Mouse (Mus musculus): ENCODE measurements around the gene Map3k5. TPM values are rescaled to one million over a fixed set of nuclear protein-coding genes. Genes with fewer than 3 reads are reported as not detected.

Map3k5 gene
- polyA plus RNA-seq, 1 experiment = 1.3 TPM

- TF ChIP-seq GATA1 (IDR thresholded peaks at IDR 0.05; ENCODE audit: borderline replicate concordance, low read length) = no peak
- TF ChIP-seq FLI1 (IDR thresholded peaks at IDR 0.05; ENCODE audit: low read length) = no peak
- peaks cover 17% of the 10 kb centered on the region for H3K9me3 ChIP-seq
- H3K27me3 ChIP-seq (replicated peaks) = no peaks in the 10 kb centered on the region
- H3K4me3 ChIP-seq (replicated peaks) = no peak overlapping the region
- peaks cover 42% of the 10 kb centered on the region for H3K36me3 ChIP-seq (replicated peaks; ENCODE audit: low read length)
- H3K4me1 ChIP-seq = peaks cover 6% of the 10 kb centered on the region
Measured at GRCm38 (mm10) chr10:20018806-20019205, 84.5 kb downstream of the Map3k5 start.

DNA sequence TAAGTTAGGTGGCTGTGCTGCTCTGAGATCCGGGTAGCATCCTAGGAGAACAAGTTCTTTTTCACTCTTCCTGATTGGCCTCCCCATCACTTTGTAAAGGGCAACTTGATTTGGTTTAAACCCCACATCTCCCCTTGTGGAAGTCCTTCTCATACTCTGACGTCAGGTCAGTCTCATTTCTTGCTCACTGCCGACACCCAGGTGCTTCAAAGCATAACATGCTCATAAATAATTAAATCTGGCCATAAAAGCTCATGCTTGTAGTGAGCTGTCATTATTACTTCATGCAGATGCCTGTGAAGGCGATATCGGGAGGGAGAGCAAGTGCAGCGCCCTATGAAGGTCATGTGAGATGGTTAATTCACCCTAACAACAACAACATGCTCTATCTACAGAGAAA lies 87.0 kb downstream of the Map3k5 start:
- Histone ChIP-seq H3K9me3 (peaks cover 17% of the 10 kb centered on the region), H3K4me1 (peaks cover 6% of the 10 kb centered on the region), H3K4me3 (replicated peaks) (no peak overlapping the region), H3K27me3 (replicated peaks) (no peaks in the 10 kb centered on the region), H3K36me3 (replicated peaks; ENCODE audit: low read length) (peaks cover 59% of the 10 kb centered on the region)
- no peak for TF ChIP-seq GATA1 (IDR thresholded peaks at IDR 0.05; ENCODE audit: borderline replicate concordance, low read length)
- TF ChIP-seq FLI1 (IDR thresholded peaks at IDR 0.05; ENCODE audit: low read length) = no peak

DNA sequence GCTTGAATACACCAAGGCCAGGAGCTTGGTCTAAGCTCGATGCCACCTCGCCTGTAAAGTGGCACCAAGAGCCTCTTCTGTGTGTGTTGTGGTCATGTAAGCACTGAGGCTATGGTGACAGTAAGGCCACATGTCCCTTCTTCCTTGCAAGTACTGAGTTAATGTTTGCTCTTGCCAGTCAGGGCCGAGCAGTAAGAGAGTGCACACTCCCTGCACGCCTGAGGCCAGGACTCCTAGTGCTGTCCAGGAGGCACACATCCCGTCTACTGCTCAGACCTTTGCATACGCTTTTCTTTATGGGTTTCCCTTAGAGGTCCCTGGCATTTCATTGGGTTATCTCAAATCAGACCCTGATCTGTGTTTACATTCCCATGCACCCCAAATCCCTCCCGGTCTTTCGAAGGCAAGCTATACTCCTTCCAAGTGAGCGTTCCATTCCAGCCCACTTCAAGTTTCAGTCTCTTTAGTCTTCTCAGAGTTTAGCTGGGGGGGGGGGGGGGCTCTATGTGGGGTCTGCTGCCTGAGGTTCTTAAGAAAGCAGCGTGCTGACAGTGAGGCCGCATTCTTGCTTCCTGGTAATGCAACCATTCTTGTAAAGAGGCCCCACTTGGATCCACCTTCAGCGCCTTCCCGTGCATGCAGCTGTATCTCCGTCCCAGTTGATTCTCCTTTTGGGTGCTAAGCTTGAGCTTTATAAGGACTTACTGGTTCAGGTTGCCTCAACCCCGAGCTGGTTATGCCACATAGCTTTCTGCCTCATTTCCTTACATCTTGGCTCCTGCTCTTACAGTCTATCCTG lies 87.6 kb downstream of the Map3k5 start:
- no peak overlapping the region for H3K4me3 ChIP-seq (replicated peaks)
- no peaks in the 10 kb centered on the region for H3K27me3 ChIP-seq (replicated peaks)
- H3K36me3 ChIP-seq (replicated peaks; ENCODE audit: low read length) = peaks cover 61% of the 10 kb centered on the region
- TF ChIP-seq GATA1 (IDR thresholded peaks at IDR 0.05; ENCODE audit: borderline replicate concordance, low read length) (no peak), FLI1 (IDR thresholded peaks at IDR 0.05; ENCODE audit: low read length) (no peak)
- peaks cover 17% of the 10 kb centered on the region for H3K9me3 ChIP-seq
- H3K4me1 ChIP-seq = peaks cover 6% of the 10 kb centered on the region

GRCm38 (mm10) chr10:20022608-20023340 lies 88.5 kb downstream of the Map3k5 start:
- peaks cover 65% of the 10 kb centered on the region for H3K36me3 ChIP-seq (replicated peaks; ENCODE audit: low read length)
- peaks cover 6% of the 10 kb centered on the region for H3K4me1 ChIP-seq
- H3K27me3 ChIP-seq (replicated peaks) = no peaks in the 10 kb centered on the region
- peak overlapping the region; percentile 25 for H3K4me3 ChIP-seq (replicated peaks)
- TF ChIP-seq GATA1 (IDR thresholded peaks at IDR 0.05; ENCODE audit: borderline replicate concordance, low read length) = no peak
- TF ChIP-seq FLI1 (IDR thresholded peaks at IDR 0.05; ENCODE audit: low read length) = no peak
- peaks cover 14% of the 10 kb centered on the region for H3K9me3 ChIP-seq

- no peak for TF ChIP-seq FLI1 (IDR thresholded peaks at IDR 0.05; ENCODE audit: low read length)
- TF ChIP-seq GATA1 (IDR thresholded peaks at IDR 0.05; ENCODE audit: borderline replicate concordance, low read length) = no peak
- peaks cover 63% of the 10 kb centered on the region for H3K36me3 ChIP-seq (replicated peaks; ENCODE audit: low read length)
- H3K4me3 ChIP-seq (replicated peaks) = no peak overlapping the region
- H3K4me1 ChIP-seq = peaks cover 6% of the 10 kb centered on the region
- H3K27me3 ChIP-seq (replicated peaks) = no peaks in the 10 kb centered on the region
- peaks cover 7% of the 10 kb centered on the region for H3K9me3 ChIP-seq
Measured at GRCm38 (mm10) chr10:20023524-20023923, 89.3 kb downstream of the Map3k5 start.

DNA sequence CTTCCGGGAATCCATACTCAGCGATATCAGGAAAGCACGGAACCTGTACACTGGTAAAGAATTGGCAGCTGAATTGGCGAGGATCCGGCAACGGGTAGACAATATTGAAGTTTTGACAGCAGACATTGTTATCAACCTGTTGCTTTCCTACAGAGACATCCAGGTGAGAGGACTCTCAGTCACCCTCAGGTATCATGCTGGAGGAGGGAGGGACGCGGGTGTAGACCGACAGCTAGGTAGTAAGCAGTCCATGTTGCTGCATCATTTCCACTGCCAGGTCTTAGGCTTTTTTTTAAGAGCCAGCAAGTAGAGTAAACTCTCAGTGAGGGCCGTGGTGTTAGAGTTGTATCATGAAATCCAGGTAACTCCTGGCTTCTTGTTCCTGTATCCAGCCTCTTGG lies 90.6 kb downstream of the Map3k5 start:
- no peaks in the 10 kb centered on the region for H3K9me3 ChIP-seq
- no peak overlapping the region for H3K4me3 ChIP-seq (replicated peaks)
- no peaks in the 10 kb centered on the region for H3K27me3 ChIP-seq (replicated peaks)
- peaks cover 69% of the 10 kb centered on the region for H3K36me3 ChIP-seq (replicated peaks; ENCODE audit: low read length)
- TF ChIP-seq FLI1 (IDR thresholded peaks at IDR 0.05; ENCODE audit: low read length) (no peak), GATA1 (IDR thresholded peaks at IDR 0.05; ENCODE audit: borderline replicate concordance, low read length) (no peak)
- H3K4me1 ChIP-seq = peaks cover 6% of the 10 kb centered on the region

GRCm38 (mm10) chr10:20025781-20026520 lies 91.7 kb downstream of the Map3k5 start:
- no peak for TF ChIP-seq GATA1 (IDR thresholded peaks at IDR 0.05; ENCODE audit: borderline replicate concordance, low read length)
- TF ChIP-seq FLI1 (IDR thresholded peaks at IDR 0.05; ENCODE audit: low read length) = no peak
- Histone ChIP-seq H3K4me1 (peaks cover 6% of the 10 kb centered on the region), H3K4me3 (replicated peaks) (no peak overlapping the region), H3K36me3 (replicated peaks; ENCODE audit: low read length) (peaks cover 72% of the 10 kb centered on the region), H3K9me3 (no peaks in the 10 kb centered on the region), H3K27me3 (replicated peaks) (no peaks in the 10 kb centered on the region)

- H3K4me3 ChIP-seq (replicated peaks) = no peak overlapping the region
- H3K36me3 ChIP-seq (replicated peaks; ENCODE audit: low read length) = peaks cover 64% of the 10 kb centered on the region
- H3K9me3 ChIP-seq = no peaks in the 10 kb centered on the region
- no peak for TF ChIP-seq GATA1 (IDR thresholded peaks at IDR 0.05; ENCODE audit: borderline replicate concordance, low read length)
- TF ChIP-seq FLI1 (IDR thresholded peaks at IDR 0.05; ENCODE audit: low read length) = no peak
- H3K4me1 ChIP-seq = no peaks in the 10 kb centered on the region
- no peaks in the 10 kb centered on the region for H3K27me3 ChIP-seq (replicated peaks)
Measured at GRCm38 (mm10) chr10:20030703-20031102, 96.4 kb downstream of the Map3k5 start.

GRCm38 (mm10) chr10:20031936-20032335 lies 97.7 kb downstream of the Map3k5 start:
- Histone ChIP-seq H3K4me3 (replicated peaks) (no peak overlapping the region), H3K4me1 (peaks cover 12% of the 10 kb centered on the region), H3K27me3 (replicated peaks) (no peaks in the 10 kb centered on the region), H3K9me3 (no peaks in the 10 kb centered on the region), H3K36me3 (replicated peaks; ENCODE audit: low read length) (peaks cover 55% of the 10 kb centered on the region)
- TF ChIP-seq GATA1 (IDR thresholded peaks at IDR 0.05; ENCODE audit: borderline replicate concordance, low read length) = no peak
- TF ChIP-seq FLI1 (IDR thresholded peaks at IDR 0.05; ENCODE audit: low read length) = no peak
